Mouse (Mus musculus) bone marrow macrophage, adult 2 months (primary cell): ENCODE results near the gene Zfp358. TPM values are rescaled to one million over a fixed set of nuclear protein-coding genes. Genes with fewer than 3 reads are reported as not detected.

Experiments
- H3K27ac ChIP-seq: 2 replicates; pipeline ENCODE4 v1.5.1; 2012; ENCODE audit warnings: low read depth, low read length; ENCODE audit not compliant: insufficient read depth
- H3K4me1 ChIP-seq: 2 replicates; pipeline ENCODE4 v1.6.1; 2012; ENCODE audit warnings: low read length; ENCODE audit not compliant: control insufficient read depth, insufficient read depth
- H3K4me3 ChIP-seq: 2 replicates; pipeline ENCODE4 v1.5.1; 2012; ENCODE audit warnings: mild to moderate bottlenecking, low read length, moderate library complexity; ENCODE audit not compliant: insufficient read depth
- CTCF ChIP-seq: IDR thresholded peaks from 2 replicates; pipeline ENCODE4 v1.5.1; 2012; ENCODE audit warnings: low read depth, mild to moderate bottlenecking, low read length, moderate library complexity
- POLR2A ChIP-seq: IDR thresholded peaks from 2 replicates; pipeline ENCODE4 v1.6.1; 2012; ENCODE audit warnings: mild to moderate bottlenecking, low read depth, low read length, borderline replicate concordance
- polyA plus RNA-seq: library from polyadenylated mRNA; stranded (reverse); fragments of >200 nt; gene quantifications from 2 replicates; pipeline ENCODE4 v1.2.4, GENCODE M21; 2012; ENCODE audit not compliant: missing spikeins, insufficient read depth, insufficient read length

Zfp358 gene
- polyA plus RNA-seq: 17.1 and 20.8 TPM in 2 replicates

GRCm38 (mm10) chr8:3492901-3493844 is at the start of gene Zfp358:
Gene Zfp358 (plus strand): TSS chr8:3493138.
- Histone ChIP-seq H3K4me1 (peaks cover 4% of the 10 kb centered on the region), H3K27ac (no peak within 1 kb of the TSS), H3K4me3 (peak within 1 kb of the TSS; percentile 90)
- TF ChIP-seq CTCF (no peak), POLR2A (no peak)

- no peak overlapping the region for H3K27ac ChIP-seq
- TF ChIP-seq CTCF: no peak
- no peak for TF ChIP-seq POLR2A
- no peaks in the 10 kb centered on the region for H3K4me1 ChIP-seq
- H3K4me3 ChIP-seq: no peak overlapping the region
Measured at GRCm38 (mm10) chr8:3449226-3449625, 43.7 kb upstream of the Zfp358 start.

- Histone ChIP-seq H3K27ac (no peak overlapping the region), H3K4me1 (no peaks in the 10 kb centered on the region), H3K4me3 (no peak overlapping the region)
- TF ChIP-seq CTCF (peak; percentile 66), POLR2A (no peak)
Measured at GRCm38 (mm10) chr8:3450670-3451069, 42.3 kb upstream of the Zfp358 start.

GRCm38 (mm10) chr8:3451992-3452391 is 40.9 kb upstream of the Zfp358 start:
- TF ChIP-seq CTCF (no peak), POLR2A (no peak)
- Histone ChIP-seq H3K4me1 (no peaks in the 10 kb centered on the region), H3K27ac (no peak overlapping the region), H3K4me3 (no peak overlapping the region)

- peaks cover 6% of the 10 kb centered on the region for H3K4me1 ChIP-seq
- H3K27ac ChIP-seq: no peak overlapping the region
- H3K4me3 ChIP-seq: no peak overlapping the region
- TF ChIP-seq POLR2A (no peak), CTCF (no peak)
Measured at GRCm38 (mm10) chr8:3463248-3463647, 29.7 kb upstream of the Zfp358 start.

GRCm38 (mm10) chr8:3464309-3464708 is 28.6 kb upstream of the Zfp358 start:
- Histone ChIP-seq H3K27ac (no peak overlapping the region), H3K4me3 (no peak overlapping the region), H3K4me1 (peaks cover 7% of the 10 kb centered on the region)
- TF ChIP-seq POLR2A (no peak), CTCF (no peak)

- H3K4me1 ChIP-seq: peaks cover 7% of the 10 kb centered on the region
- peak within 1 kb of the TSS; percentile 65 for H3K4me3 ChIP-seq
- TF ChIP-seq CTCF (no peak), POLR2A (no peak)
- H3K27ac ChIP-seq: no peak within 1 kb of the TSS
Measured at GRCm38 (mm10) chr8:3467006-3467885, 25.7 kb upstream of the Zfp358 start, which contains the start of gene Pex11g. Gene Pex11g (minus strand): TSS chr8:3467680.

GRCm38 (mm10) chr8:3467886-3468545 is 24.9 kb upstream of the Zfp358 start:
- peaks cover 7% of the 10 kb centered on the region for H3K4me1 ChIP-seq
- no peak for TF ChIP-seq CTCF
- H3K27ac ChIP-seq: no peak overlapping the region
- peak overlapping the region; percentile 65 for H3K4me3 ChIP-seq

- TF ChIP-seq CTCF (no peak), POLR2A (no peak)
- Histone ChIP-seq H3K4me3 (no peak overlapping the region), H3K4me1 (peaks cover 7% of the 10 kb centered on the region), H3K27ac (no peak overlapping the region)
Measured at GRCm38 (mm10) chr8:3468838-3469237, 24.1 kb upstream of the Zfp358 start.

- no peak for TF ChIP-seq CTCF
- no peak for TF ChIP-seq POLR2A
- no peak within 1 kb of the TSS for H3K4me3 ChIP-seq
- peaks cover 7% of the 10 kb centered on the region for H3K4me1 ChIP-seq
- H3K27ac ChIP-seq: no peak within 1 kb of the TSS
Measured at GRCm38 (mm10) chr8:3470562-3470961, 22.4 kb upstream of the Zfp358 start, which contains the start of gene Tex45. Gene Tex45 (plus strand): TSS chr8:3470862.
